Mouse (Mus musculus) spleen, adult 2 months (tissue): ENCODE results near the gene Ctr9.

Source experiments
- CTCF ChIP-seq: fragments of 200-500 bp; IDR thresholded peaks from 2 replicates; pipeline ENCODE4 v1.5.1; 2011; ENCODE audit warnings: mild to moderate bottlenecking, inconsistent platforms; ENCODE audit not compliant: insufficient read depth, insufficient read length, insufficient replicate concordance; ENCODE audit errors: extremely low read depth
- POLR2A ChIP-seq: fragments of 200-500 bp; IDR thresholded peaks from 2 replicates; pipeline ENCODE4 v1.6.1; 2011; ENCODE audit warnings: low read depth, low read length, inconsistent platforms

GRCm38 (mm10) chr7:111004136-111004840 is 24.5 kb upstream of the Ctr9 start:
- no peak for TF ChIP-seq CTCF
- TF ChIP-seq POLR2A = no peak
